Mouse (Mus musculus) CH12F3 (cell line): ENCODE measurements around the gene Zc3h12b.
"Not testable (repeated sequence)": the region's sequence is repeated elsewhere in the genome, so short reads cannot be mapped to it uniquely, and the experiment has no call there.

Experiments used
- in situ Hi-C: fragments of 300-500 bp; cut with MboI; formaldehyde crosslinking; loops from 2 replicates; pipeline ENCODE4 v1.14.3; 2020; ENCODE audit warnings: low sequenced_read_pairs

Gene Zc3h12b

DNA sequence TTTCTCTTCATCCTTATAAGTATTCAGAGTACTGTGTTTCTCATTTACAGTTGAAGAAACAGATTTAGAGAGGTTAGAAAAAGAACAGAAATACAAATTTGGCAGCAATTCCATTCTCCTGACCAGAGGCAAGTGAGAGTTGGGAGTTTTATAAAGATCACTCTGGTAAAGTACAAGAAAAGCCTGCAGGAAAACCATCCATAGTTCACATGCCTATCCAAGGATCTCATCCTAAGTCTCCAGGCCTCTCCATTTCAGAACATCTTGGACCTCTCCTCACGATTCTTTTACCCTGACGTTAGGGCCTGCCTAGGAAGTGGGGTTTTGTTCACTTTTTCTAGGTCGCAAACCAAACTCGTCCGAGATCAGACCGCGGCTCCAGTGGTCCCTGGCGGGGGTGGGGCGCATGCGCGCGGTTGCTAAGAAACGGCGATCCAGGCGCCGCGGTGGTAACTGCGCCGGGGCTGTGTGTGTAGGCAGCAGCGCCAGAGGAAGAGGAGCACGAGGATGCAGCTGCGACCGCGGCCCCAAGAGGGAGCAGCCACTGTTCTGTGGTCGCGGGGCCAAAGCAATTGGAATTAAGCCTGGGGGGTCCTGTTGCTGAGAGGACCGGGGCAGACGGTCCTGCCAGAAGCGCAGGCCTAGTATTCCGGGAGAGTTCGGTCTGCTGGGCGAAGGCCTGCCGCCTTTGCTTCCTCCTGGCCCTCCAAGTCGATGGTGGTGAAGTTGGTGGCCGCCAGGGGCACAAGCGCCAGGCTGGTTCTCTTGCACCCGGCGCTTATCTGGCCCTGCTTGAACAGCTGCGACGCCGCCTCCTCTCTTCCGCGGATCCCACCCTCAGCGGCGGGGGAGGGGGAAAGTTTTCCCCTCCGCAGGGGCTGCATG, at the start of gene Zc3h12b:
Gene Zc3h12b (plus strand): TSS at position 452 of the 885 bp plus-strand sequence.
- in situ Hi-C loops, result no loop called here

DNA sequence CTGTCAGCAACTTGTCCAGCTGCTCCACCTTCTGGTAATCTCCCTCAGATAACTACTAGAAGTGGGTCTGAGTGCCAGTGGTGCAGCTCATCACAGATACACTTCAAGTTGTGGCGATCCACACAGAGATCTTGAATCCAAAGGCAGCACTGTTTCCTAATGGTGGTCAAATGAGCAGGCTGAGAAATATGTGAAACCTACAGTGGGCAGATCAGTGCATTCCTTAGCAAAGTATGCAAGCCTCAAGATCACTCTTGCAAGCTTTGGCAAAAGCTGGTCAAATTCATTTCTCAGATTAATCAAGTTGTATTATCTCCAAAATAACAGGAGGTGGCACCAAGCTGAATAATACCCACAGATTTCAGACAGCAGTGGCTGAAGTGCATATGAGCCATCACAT, 29.3 kb upstream of the Zc3h12b start:
- in situ Hi-C loops, result no loop called here

DNA sequence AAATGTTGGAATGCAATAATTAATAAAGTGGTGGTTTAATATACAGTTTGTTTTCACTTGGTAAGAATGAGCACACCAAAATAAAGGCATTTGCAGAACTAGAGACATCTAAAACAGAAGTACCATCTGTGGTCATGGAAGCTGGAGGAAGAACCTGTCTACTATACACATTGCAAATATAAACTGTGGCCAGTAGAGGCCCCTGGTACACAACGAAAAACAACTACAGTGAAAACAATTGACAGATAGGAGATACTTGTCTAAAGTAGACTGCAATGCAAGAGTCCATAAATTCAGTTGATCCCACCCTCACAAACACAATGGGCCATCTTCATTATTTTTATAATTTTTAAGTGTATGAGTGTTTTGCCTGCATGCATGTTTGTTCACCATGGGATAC, 24.4 kb upstream of the Zc3h12b start:
- in situ Hi-C loops, result no loop called here

DNA sequence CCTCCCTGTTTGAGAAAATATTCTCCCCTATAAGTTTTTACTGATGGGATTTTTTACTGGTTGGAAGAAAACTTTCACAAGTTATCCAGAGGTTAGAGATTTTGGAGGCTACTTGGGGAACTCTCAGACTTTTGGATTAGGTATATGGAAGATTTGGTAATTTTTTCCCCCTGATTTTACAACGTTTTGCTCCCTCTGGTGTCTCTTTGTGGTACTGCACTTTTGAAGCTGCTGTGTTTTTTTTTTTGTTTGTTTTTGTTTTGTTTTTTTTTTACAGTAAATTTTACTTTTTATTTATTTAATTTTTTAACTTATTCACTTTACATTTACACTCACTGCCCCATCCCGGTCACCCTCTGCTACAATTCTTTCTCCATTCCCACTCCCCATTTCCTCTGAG, 26.8 kb downstream of the Zc3h12b start:
- in situ Hi-C loops, result no loop called here

DNA sequence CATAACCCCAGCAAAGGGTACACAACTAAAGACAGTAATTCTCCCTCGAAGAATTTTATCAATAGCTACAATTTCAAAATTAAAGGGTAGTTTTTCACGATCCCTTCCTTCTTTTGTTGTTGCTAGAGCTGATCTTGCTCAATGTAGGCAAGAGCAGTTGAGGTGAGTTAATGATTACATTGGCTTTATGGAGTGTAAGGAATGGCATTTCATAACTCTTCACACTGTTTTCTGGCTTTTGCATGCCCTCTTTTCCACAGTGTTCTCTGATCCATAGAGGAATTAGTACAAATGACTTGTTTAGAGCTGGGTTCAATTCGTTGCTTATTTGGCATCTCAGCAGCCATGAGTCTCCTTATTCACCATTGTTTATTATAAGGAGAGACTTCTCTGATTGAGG, 84.4 kb downstream of the Zc3h12b start:
- in situ Hi-C loops, result no loop called here

DNA sequence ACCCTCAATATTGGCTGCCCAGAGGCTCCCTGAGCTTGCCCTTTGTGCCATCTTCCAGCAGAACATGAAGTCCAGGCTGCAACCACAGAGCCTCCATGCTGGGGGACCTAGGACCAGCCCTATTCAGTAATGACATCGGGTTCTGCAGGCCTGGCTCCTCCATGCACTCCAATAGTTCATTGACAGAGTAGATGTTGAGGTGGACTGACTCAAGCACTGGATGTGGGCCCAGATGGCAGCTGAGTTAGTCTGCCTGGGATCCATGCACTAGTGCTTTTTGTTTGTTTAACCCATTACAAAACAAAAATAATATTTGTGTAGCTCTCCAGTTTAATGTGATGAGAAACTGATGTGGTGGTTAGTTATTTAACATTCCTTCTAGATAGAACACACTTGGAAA, 90.3 kb downstream of the Zc3h12b start:
- in situ Hi-C loops, result no loop called here

DNA sequence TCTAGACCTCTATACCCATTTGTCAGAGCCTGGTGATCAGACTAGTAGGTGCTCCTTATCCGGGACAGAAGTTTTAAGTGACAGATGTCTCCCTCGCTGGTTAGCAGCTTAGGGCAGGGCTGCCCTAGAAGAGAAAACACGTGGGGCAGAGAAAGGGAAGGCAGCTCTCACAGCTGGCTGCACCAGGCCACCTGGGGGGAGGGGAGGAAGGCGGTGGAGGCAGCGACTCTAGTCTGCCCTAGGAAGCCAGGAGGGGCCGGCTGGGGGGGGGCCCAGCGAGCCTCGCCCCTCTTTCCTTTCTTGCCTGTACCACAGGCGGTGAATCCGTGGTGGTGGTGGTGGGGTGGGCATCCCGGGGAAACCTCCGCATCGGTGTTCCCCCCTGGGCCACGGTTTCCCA, 141.3 kb downstream of the Zc3h12b start:
- in situ Hi-C loops, result no loop called here

DNA sequence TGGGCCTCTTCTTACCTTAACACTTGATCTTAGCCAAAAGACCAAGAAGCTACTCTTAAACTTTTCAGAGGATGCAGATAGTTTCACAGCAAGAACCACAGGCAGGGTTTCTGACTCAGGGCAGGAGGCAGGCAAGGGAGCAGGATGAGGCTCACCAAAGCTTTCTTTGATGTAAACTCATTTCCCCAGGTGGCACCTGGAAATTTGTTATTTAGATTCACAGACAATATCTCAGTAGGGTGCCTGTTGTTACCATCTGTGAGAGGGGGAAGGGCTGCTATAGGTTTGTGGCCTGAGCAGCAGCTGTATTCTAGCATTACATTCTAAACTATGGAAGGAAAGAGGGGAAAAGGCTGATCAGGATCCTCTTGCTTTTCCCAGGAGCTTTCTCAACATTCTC, 169.6 kb downstream of the Zc3h12b start:
- in situ Hi-C loops, result no loop called here

DNA sequence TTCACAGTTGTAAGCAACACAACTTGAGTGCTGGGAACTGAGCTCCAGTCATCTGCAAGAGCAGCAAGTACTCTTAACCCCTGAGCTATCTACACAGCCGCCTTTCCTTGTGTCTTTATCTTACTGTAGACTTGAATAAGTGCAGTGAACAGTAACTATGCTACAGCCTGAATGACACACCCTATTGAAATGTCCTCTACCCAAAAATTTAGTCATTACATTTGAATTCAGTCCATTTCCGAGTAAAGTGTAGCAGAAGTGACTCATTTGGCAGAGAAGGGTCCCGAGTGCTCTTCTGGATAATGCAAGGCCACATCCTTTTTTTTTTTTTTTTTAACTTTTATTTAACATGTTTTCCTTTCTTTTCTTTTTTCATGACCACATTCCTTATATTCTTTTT, 191.2 kb downstream of the Zc3h12b start:
- in situ Hi-C loops, result no loop called here

DNA sequence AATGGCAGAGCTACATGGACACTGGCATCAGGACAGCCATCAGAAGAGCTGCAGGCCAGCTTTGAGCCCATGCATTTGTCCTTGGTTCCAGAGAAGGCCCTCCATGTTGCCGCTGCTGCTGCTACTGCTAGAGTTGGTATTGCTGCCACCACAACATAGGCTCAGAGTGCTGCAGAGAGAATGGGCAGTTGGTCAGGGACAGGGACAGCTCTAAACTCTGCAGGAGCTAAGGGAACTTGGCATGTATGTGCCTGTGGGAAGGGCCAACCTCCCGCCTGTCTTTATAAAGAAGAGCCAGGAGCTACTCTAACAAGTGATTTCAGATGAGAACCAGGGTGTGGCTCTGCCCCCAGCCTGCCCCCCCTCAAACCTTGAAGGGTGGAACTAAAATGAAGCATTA, 224.0 kb downstream of the Zc3h12b start:
- in situ Hi-C loops, result no loop called here

DNA sequence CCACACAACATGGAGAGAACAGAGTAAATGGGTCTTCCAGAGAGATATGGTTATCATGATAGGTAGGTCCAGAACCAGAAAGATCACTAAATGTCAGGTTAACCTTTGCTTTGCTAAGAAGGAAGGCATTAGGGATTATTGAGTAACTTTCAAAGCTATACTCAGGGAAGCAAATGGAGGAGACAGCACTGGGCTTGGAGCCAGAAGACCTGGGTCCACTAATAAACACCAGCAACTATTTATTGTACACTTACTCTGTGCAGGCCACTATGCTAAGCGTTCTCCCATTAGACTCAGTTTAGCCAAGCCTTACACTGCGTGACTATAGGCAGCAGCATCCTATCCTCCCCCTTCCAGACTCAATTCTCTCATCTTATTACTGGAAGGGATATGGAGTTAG, 234.0 kb downstream of the Zc3h12b start:
- in situ Hi-C loops, result no loop called here

DNA sequence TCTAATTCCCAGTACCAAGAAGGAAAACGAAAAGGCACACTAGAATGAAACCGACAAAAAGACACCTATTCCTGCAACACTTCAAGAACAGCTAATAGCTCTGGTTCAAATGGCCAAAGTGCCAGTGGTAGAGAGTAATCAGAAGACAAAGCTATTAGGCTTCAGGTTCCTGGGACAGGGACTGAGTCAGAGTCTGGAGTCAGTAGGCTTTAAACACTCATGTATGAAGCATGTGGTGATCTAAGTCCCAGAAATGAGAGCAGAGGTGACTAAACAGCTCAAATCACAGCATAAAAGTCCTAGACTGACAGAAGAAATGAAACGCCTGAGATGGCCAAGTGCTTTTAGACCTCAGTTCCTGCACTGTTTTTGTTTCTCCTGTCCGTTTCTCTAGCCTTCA, 236.7 kb downstream of the Zc3h12b start:
- in situ Hi-C loops, result no loop called here

DNA sequence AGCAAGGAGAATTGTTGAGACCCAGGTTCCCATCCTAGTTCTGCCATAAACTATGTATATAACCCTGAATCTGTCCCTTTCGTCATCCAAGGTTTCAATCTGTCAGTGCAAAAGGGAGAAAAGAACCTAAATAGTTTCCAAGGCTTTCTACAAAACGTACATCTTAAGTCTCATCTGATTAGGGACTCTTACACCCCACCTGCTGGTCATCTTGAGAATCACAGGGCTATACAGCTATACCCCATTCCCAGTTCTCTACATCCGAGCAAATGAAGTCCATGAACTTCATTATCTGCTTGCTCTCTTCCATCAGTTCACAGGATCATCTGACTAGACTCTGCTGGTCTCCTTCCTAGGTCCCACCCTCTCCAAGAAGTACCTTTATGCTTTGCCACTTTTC, 239.3 kb downstream of the Zc3h12b start:
- in situ Hi-C loops, result no loop called here

DNA sequence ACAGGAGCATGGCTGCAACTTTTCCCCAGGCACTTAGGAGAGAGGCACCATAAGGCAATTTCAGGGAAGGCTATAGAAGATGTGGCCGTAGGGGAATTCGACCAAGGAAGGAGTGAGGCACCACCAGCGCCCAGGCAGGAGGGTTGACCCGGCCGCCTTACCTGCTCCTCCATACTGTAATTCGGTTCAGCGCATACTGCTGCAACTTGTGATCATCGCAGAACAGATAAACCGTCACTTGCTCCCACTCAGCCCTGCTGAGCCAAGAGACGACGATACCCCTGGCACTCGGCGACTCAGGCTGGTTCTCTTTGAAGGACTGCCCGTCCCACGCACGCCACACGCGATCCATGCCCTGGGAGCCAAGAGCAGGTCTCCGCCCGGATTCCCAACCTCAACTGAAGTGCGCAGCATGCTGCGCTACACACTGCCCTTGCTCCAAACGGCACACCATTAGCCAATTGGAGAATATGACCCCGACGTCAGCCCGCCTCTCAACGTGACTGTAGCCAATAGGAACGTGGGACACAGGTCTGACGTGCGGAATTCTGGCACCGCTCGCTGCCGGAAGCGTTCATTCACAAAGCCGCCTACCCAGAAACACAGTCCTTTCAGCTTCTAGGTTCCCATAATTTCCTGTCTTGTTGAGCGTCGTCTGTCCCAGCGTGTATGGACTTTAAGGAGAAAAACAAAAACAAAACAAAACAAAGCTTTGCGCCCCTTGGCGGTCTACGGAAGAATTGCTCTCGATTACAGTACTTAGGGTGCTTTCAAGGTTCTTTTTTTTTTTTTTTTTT, 245.2 kb downstream of the Zc3h12b start, which contains the start of gene Las1l:
Gene Las1l (minus strand): TSS at position 466 of the 797 bp plus-strand sequence.
- in situ Hi-C loops, result no loop called here

DNA sequence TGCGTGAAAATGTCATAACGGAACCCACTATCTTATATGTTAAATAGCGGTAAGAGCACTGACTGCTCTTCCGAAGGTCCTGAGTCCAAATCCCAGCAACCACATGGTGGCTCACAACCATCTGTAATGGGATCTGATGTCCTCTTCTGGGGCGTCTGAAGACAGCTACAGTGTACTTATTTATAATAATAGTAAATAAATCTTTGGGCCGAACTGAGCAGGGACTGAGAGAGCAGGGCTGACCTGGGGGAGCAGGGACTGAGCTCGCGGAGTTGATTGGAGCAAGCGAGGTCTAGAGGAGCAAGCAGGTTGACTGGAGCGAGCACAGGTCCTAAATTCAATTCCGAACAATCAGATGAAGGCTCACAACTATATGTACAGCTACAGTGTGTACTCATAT, 246.0 kb downstream of the Zc3h12b start:
- in situ Hi-C loops, result not testable (repeated sequence)

DNA sequence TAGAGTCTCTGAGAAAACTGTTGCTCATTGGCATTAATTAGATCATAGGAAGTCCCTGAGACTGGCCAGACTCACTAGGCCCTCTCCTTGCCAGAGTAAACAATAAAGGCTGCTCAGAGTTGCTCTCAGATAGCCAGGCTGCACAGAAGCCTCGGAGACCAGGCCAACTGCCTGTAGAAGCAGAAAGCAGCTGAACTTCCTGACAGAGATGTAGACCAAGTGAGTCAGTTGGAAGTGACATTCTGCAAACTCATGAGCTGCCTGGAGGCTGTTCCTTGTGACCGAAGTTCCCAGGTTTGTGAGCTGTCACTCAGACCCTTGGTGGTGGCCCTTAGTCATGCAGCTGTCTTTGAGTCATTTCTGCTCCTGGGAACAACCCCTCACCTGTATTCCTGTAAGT, 251.9 kb downstream of the Zc3h12b start:
- in situ Hi-C loops, result no loop called here

DNA sequence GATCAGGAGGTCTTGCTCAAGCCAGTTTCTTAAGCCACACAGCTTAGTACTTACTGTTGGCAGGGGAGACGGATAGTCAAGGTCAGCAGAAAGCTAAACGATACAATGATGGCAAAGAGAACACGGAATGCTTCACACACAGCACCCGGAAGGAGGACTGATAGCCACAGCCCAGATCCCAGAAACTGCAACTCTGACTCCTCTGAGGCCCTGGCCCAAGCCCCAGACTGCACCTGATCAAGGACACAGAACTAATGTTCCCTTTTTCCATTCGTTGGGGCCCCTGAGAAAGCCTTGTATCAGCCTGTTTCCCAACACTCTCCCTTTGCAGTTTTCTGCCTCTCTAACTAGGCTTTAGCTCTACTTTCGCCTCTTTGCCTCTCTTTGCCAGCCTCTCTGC, 253.6 kb downstream of the Zc3h12b start:
- in situ Hi-C loops, result no loop called here

DNA sequence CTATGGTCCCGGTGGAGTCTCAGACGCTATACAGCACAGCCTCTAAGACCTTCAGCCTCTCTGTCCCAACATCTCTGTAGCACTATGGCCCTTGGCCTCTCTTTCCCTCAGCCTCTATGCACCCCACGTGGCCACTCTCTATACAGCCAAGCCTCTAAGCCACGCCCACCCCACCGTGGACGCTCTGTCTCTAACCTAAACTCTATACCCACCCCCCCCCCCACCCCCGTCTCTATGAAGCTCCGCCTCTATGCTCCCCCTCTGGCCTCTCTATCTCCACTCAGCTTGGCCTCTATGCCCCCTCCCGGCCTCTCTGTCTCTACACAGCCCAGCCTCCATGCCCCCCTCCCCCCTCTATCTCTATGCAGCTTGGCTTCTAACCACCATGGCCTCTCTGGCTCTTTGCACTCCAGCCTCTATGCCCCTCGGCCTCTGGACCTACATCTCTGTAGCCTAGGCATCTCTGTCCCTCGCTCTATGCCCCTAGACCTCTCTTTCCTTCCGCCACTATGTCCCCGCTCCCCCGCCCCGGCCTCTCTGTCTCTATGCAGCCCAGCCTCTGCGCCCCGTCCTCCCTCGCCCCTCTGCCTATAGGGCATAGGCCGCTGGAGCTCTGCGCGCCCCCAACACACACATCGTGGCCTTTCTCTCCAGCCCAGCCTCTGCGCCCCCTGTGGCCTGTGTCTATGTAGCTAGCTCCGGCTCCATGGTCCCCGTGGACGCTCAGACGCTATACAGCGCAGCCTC, 256.5 kb downstream of the Zc3h12b start:
- in situ Hi-C loops, result no loop called here

DNA sequence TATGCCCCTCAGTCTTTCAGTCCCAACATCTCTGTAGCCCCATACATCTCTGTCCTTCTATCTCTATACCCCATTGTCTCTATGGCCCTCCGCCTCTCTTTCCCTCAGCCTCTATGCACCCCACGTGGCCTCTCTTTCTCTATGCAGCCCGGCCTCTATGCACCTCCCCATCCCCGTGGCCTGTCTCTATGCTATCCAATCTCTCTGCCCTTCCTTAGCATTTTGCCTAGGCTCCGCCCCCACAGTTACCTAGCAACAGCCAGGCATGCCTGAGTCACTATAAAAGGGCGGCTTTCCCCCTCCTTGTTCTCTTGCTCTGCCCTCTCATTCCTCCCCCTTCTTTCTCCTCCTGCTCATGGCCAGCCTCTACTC, 257.1 kb downstream of the Zc3h12b start:
- in situ Hi-C loops, result no loop called here

DNA sequence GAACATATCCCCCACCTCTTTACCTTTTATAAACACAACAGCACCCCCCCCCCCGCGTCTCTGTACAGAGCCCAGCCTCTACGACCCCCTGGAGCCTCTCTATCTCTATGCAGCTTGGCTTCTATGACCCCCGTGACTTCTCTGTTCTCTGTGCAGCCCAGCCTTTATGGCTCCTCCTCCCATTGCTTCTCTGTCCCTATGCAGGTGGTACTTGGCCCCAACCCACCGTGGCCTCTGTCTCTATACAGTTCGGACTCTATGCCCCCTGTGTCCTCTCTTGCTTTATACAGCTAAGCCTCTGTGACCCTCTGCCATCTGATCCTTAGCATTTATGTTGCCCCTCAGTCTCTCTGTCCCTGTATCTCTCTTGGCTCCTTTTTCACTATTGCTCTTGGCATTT, 257.6 kb downstream of the Zc3h12b start:
- in situ Hi-C loops, result no loop called here

DNA sequence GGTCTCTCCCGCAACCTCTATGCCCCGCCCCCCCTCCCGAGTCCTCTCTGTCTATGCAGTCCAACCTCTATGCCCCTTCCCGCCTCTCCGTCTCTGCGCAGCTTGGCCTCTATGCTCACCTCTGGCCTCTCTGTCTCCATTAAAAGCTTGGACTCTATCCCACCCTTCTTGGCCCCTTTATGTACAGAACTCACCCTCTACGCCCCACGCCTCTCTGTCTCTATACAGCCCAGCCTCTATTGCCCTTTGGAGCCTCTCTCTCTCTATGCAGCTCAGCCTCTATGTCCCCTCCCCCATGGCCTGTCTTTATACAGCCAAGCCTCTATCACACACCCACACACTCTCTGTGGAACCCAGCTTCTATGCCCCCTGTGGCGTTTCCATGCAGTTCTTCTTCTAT, 258.5 kb downstream of the Zc3h12b start:
- in situ Hi-C loops, result no loop called here
